Mouse (Mus musculus) neural tube, embryonic 14.5 days (tissue): ENCODE results near the gene Cyren. TPM values are rescaled to one million over a fixed set of nuclear protein-coding genes. Genes with fewer than 3 reads are reported as not detected.

Experiments
- polyA plus RNA-seq: library from polyadenylated mRNA; unstranded; fragments of >200 nt; fragmentation: Nextera tagmentation; extraction: Ambion mirVana; gene quantifications from 2 replicates; pipeline ENCODE4 v1.2.1, GENCODE M21; 2014

The Cyren gene
- polyA plus RNA-seq, 1 experiment from 2014 or later, result 6.0 TPM

Other genes with a start within 250 kb of the Cyren start
- gene Agbl3, start 97.6 kb downstream of the Cyren start, polyA plus RNA-seq, result 12.7 and 15.2 TPM in 2 replicates
- gene Tmem140, start 14.9 kb downstream of the Cyren start, polyA plus RNA-seq, result 0.86 and 0.89 TPM in 2 replicates
- 15.9 and 18.3 TPM in 2 replicates for gene Wdr91, start 32.8 kb upstream of the Cyren start, polyA plus RNA-seq
- not detected in 2 replicates for gene Stra8, start 42.1 kb upstream of the Cyren start, polyA plus RNA-seq
- 0.32 and 1.1 TPM in 2 replicates for gene Slc23a4, start 110.3 kb upstream of the Cyren start, polyA plus RNA-seq